Mouse (Mus musculus) thymus, adult 2 months (tissue): ENCODE measurements around the gene Olfr870. TPM values are rescaled to one million over a fixed set of nuclear protein-coding genes. Genes with fewer than 3 reads are reported as not detected.
"Not testable (repeated sequence)": the region's sequence is repeated elsewhere in the genome, so short reads cannot be mapped to it uniquely, and the experiment has no call there.

Experiments
- DNase-seq: peaks from one replicate; pipeline ENCODE4 v3.0.0; 2021
- H3K27ac ChIP-seq: fragments of 200-500 bp; 2 replicates; pipeline ENCODE4 v1.5.1; 2012; ENCODE audit warnings: low read length, control low read depth; ENCODE audit not compliant: control insufficient read depth, insufficient read depth
- H3K27me3 ChIP-seq: fragments of 200-500 bp; 2 replicates; pipeline ENCODE4 v1.6.1; 2012; ENCODE audit warnings: mild to moderate bottlenecking, low read length, moderate library complexity, mixed read lengths; ENCODE audit not compliant: control insufficient read depth, insufficient read depth
- H3K36me3 ChIP-seq: fragments of 200-500 bp; 2 replicates; pipeline ENCODE4 v1.6.1; 2012; ENCODE audit warnings: mild to moderate bottlenecking, low read length, moderate library complexity; ENCODE audit not compliant: control insufficient read depth, insufficient read depth
- H3K4me1 ChIP-seq: fragments of 200-500 bp; replicated peaks from 2 replicates; pipeline ENCODE4 v1.6.1; 2012; ENCODE audit warnings: low read length; ENCODE audit not compliant: control insufficient read depth, insufficient read depth
- H3K4me3 ChIP-seq: fragments of 200-500 bp; 2 replicates; pipeline ENCODE4 v1.5.1; 2012; ENCODE audit warnings: mild to moderate bottlenecking, low read length, control low read depth, moderate library complexity; ENCODE audit not compliant: control insufficient read depth, insufficient read depth
- CTCF ChIP-seq: fragments of 200-500 bp; IDR thresholded peaks from 2 replicates; pipeline ENCODE4 v1.5.1; 2012; ENCODE audit warnings: mild to moderate bottlenecking, control low read depth, low read length, moderate library complexity, borderline replicate concordance; ENCODE audit not compliant: control insufficient read depth, poor library complexity, insufficient read depth; ENCODE audit errors: extremely low read depth
- POLR2A ChIP-seq: fragments of 200-500 bp; IDR thresholded peaks from 2 replicates; pipeline ENCODE4 v1.6.1; 2012; ENCODE audit warnings: mild to moderate bottlenecking, low read length, control low read depth, moderate library complexity; ENCODE audit not compliant: control insufficient read depth, poor library complexity, insufficient read depth; ENCODE audit errors: extremely low read depth
- WGBS: fragments of 180-500 bp; shearing (Covaris S2); methylation state at CpG from one replicate; pipeline ENCODE4 v1.1.7; 2018; 5-methylcytosine and 5-hydroxymethylcytosine counted together
- polyA plus RNA-seq: library from polyadenylated mRNA; depleted of rRNA; stranded (reverse); fragments of >200 nt; gene quantifications from 2 replicates; pipeline ENCODE4 v1.2.3, GENCODE M21; 2012; rRNA removed

Olfr870 gene
- polyA plus RNA-seq: not detected in 2 replicates

GRCm38 (mm10) chr9:20173957-20174356 lies at the start of gene Olfr870:
Olfr870 (minus strand) TSS chr9:20174057.
- Histone ChIP-seq H3K27me3 (no peaks in the 10 kb centered on the region), H3K27ac (no peak within 1 kb of the TSS), H3K36me3 (no peaks in the 10 kb centered on the region), H3K4me1 (no peaks in the 10 kb centered on the region), H3K4me3 (no peak within 1 kb of the TSS)
- WGBS: 83% methylated on average over 2 of the region's 2 CpGs
- TF ChIP-seq CTCF (no peak), POLR2A (no peak)
- no peak for DNase-seq

- TF ChIP-seq CTCF: no peak
- TF ChIP-seq POLR2A: no peak
- no peaks in the 10 kb centered on the region for H3K27me3 ChIP-seq
- no peak within 1 kb of the TSS for H3K4me3 ChIP-seq
- no peaks in the 10 kb centered on the region for H3K36me3 ChIP-seq
- no peaks in the 10 kb centered on the region for H3K4me1 ChIP-seq
- DNase-seq: no peak
- no peak within 1 kb of the TSS for H3K27ac ChIP-seq
These were observed 38.0 kb upstream of the Olfr870 start, which contains the start of gene Olfr871 for GRCm38 (mm10) chr9:20211907-20212306. Olfr871 (plus strand) TSS chr9:20212207.

- WGBS: 78% methylated on average over 2 of the region's 2 CpGs
- no peak for TF ChIP-seq POLR2A
- TF ChIP-seq CTCF: no peak
- Histone ChIP-seq H3K4me1 (no peaks in the 10 kb centered on the region), H3K27ac (no peak overlapping the region), H3K36me3 (no peaks in the 10 kb centered on the region), H3K27me3 (no peaks in the 10 kb centered on the region), H3K4me3 (no peak overlapping the region)
- DNase-seq: no peak
These were observed 37.6 kb upstream of the Olfr870 start for GRCm38 (mm10) chr9:20211477-20211876.

GRCm38 (mm10) chr9:20210812-20211211 lies 37.0 kb upstream of the Olfr870 start:
- Histone ChIP-seq H3K4me3 (no peak overlapping the region), H3K4me1 (no peaks in the 10 kb centered on the region), H3K27me3 (no peaks in the 10 kb centered on the region), H3K36me3 (no peaks in the 10 kb centered on the region), H3K27ac (no peak overlapping the region)
- 51% methylated on average over 1 of the region's 1 CpGs for WGBS
- DNase-seq: no peak
- TF ChIP-seq POLR2A (no peak), CTCF (no peak)

GRCm38 (mm10) chr9:20203413-20203984 lies 29.6 kb upstream of the Olfr870 start:
- not testable (repeated sequence) for H3K27ac ChIP-seq, H3K27me3 ChIP-seq, DNase-seq, H3K4me3 ChIP-seq, H3K4me1 ChIP-seq, H3K36me3 ChIP-seq
- 75% methylated on average over 7 of the region's 7 CpGs for WGBS

- no peak overlapping the region for H3K27ac ChIP-seq
- H3K4me1 ChIP-seq: no peaks in the 10 kb centered on the region
- no peak for DNase-seq
- H3K36me3 ChIP-seq: no peaks in the 10 kb centered on the region
- TF ChIP-seq POLR2A: no peak
- TF ChIP-seq CTCF: no peak
- 86% methylated on average over 1 of the region's 1 CpGs for WGBS
- H3K4me3 ChIP-seq: no peak overlapping the region
- H3K27me3 ChIP-seq: no peaks in the 10 kb centered on the region
These were observed 28.3 kb upstream of the Olfr870 start for GRCm38 (mm10) chr9:20202131-20202530.

GRCm38 (mm10) chr9:20179463-20179862 lies 5.6 kb upstream of the Olfr870 start:
- H3K4me1 ChIP-seq: no peaks in the 10 kb centered on the region
- no peak for DNase-seq

More at GRCm38 (mm10) chr9:20179463-20179862, 5.6 kb upstream of the Olfr870 start:
- Histone ChIP-seq H3K27me3 (no peaks in the 10 kb centered on the region), H3K36me3 (no peaks in the 10 kb centered on the region), H3K4me3 (no peak overlapping the region), H3K27ac (no peak overlapping the region)
- 72% methylated on average over 5 of the region's 5 CpGs for WGBS
- TF ChIP-seq POLR2A (no peak), CTCF (no peak)
